1 mouse cellular context compared by ENCODE assay signal in the genomic region with DNA sequence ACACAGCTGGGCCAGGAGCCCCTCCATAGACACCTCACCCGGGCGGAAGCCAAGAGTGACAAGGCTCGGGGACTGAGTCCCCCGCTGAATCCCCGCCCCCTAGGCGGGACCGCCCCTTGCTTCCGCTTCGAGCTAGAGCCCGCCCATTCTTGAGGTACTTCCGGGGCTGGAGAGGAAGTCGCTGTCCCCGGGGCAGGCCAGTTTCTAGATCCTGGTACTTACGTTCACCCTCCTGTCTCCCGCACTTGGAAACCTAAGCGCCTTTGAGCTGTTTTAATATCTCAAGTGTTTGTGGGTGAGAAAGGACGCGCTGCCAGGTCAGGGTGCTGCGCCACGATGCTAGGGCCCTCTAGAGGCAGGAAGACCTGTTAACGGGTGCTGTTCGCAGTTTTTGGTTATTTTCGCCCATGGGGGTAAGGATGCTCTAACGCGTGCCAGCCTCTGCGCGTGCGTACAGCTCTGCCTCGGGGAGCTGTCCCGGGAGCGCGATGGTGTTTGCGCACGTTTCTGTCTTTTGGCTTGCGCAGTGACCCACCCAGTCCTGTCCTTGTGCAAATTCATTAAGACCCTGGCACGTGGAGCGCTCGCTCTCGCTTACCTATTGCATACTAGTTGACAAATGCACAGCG.
A peak's percentile ranks its signal among the peaks of the same experiment; 100 is the strongest.
TF ChIP-seq lines count a peak whose summit lies in the region.

Abcc10 (minus strand) TSS at position 447 of the 629 bp plus-strand sequence.

TF ChIP-seq in MEL, 35 proteins besides CTCF, POLR2A, EP300 and RAD21 (continued from another document):
- TF ChIP-seq TBP (IDR thresholded peaks at IDR 0.05; ENCODE audit: low read depth, low read length) (0 out of 2 replicates have a peak, but pooled peaks have one; percentile 62), ELF1 (IDR thresholded peaks at IDR 0.05; ENCODE audit: low read depth, low read length) (peak; percentile 96), JUND (IDR thresholded peaks at IDR 0.05; ENCODE audit: low read depth, low read length) (no peak)
